Mouse (Mus musculus): Measurements from ENCODE around the gene Phf3.
"Not testable (repeated sequence)": the region's sequence is repeated elsewhere in the genome, so short reads cannot be mapped to it uniquely, and the experiment has no call there.

Gene Phf3

DNA sequence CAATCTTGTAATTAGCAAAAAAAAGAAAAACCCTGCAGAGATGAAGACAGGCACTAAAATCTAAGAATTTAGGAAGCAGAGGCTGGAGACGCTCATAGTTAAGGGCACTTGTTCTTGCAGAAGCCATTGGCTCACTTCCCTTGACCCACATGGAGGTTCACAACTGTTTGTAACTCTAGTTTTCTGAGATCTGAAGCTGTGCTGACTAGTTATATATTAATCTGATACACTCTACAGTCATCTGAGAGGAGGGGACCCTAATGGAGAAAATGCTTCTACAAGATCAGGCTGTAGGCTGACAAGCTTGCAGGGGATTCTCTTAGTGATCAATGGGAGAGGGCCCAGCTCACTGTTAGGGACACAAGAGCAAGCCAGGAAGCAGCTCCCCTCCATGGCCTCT is 58.1 kb downstream of the Phf3 start:
- DNase-seq, result no peak

DNA sequence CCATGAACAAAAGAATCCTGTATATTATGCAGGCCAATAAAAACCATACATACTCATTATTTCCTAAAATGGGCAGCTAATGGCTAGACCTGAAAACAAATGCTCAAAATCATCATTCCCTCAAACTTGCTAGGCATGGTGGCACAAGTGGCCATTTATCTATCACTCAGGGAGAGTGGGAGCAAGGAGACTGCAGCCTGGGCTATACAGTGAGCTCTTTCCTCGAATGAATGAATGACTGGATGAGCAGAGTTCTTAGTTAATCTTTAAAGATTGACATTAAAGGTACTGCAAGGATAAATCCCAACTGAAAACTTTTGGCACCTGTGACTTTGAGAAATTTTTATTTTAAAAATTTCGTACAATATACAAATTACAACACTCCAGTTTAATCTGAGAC is 58.7 kb downstream of the Phf3 start:
- no peak for DNase-seq

DNA sequence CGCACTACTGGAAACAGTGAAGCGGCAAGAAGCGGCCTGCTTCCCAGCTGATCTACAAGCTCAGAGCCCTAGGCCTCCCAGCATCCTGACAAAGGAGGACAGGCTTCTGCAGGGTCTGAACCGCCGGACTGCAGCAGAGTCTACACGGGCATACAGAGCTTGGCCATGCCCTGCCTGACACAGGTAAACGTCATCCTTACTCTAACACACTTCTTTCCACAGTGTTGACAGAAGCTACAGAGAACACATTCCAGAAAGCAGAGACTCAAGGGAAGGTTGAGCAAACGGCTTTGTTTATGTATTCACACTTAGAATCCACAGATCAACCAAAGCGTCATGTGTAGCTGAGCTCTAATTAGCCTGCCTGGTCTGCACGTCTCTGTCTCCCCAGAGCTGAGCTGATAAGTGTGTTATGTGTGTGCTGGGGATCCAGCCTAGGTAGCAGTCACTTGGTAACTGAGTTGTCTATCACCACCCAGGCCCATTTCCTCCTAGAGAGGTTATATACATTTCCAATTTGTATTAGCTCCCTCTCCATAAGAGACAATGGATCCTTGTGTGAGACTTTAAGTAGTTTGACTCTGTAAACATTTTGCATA is 65.5 kb downstream of the Phf3 start:
- no peak for DNase-seq

DNA sequence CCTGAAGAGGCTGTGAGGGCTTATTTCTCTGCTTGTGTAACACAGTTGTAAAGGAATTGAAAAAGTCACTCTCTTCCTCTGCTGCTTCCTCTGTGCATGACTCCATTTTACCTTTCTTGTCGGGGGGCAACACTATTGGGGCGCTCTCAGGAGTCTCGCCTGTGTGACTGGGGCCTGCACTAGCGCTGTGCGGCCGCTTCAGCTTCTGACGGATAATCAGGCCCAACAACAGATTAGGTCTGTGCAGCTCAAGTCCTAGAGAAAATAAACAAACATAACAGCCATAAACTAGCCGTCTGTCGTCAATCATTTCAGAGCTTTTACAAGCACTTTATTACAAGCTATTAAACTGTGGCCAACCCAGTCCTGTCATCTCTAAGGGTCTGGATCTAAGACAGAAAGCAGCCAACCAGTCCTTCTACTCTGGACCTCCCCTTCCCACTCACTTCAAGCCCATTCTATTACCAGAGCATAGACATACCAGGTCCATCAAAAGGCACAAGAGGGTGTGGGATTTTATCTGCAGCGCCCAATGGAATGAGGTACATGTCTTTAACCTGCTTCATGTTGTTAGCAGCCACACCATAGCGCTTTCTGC is 67.9 kb downstream of the Phf3 start:
- DNase-seq, result no peak

DNA sequence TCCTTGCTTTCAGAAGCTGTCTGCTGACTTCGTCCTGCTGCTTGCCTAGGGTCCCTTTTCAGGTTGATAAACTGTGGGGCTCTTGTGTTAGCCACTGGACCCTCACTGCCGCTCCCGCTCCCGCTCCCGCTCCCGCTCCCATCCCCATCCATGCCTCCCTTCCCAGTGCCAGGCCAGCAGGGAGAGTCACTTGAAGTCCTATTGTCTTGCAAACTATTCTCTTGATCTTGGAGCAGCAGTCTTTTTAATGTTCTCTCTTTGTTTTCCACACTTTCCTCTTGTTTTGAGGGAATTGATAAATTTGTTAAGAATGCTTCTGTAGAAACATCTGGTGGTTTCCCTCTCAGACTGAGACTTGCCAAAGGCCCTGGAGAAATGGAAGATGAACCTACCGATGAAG is 68.8 kb downstream of the Phf3 start:
- DNase-seq, result no peak

DNA sequence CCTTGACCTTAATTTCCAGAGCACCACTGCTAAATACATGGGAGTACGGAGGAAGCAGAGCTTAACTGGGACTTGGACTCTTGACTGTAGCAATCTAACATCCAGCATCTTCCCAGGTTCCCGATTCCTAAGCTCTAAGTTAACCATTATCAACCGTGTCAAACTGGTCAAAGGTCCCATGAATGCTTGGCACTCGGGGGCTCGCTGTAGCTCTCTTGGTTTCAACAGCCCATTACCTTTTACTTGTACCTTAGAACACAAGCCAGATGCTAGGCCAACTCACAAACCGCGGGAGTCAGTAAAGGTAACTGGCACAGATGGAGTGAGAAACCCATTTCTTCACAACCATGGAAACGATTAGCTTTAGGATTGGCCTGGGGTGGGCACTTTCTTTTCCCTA is 71.8 kb downstream of the Phf3 start:
- DNase-seq, result no peak

DNA sequence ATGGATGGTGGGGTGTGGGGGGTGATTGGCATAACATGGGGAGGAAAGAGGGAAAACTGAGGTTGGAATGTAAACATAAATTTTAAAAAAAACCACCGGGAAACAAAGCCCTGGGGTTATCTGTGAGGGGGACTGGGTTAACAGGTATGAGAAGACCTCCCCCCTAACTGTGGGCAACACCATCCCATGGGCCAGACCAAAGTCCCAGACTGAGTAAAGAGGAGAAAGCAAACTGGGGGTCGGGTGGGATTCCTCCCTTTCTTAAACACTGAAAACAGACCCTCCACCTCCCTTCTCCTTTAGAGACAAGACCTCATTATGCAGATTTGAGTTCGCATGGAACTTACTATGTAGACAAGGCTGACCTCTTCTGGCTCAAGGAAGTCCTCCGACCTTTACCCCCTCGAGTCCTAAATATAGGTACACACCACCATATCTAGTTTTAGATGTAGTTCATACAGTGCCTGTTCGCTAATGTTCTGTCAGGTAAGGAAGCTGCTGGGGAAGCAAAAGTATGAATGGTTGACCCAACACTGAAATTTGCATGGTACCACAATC is 74.4 kb downstream of the Phf3 start:
- DNase-seq, result no peak

DNA sequence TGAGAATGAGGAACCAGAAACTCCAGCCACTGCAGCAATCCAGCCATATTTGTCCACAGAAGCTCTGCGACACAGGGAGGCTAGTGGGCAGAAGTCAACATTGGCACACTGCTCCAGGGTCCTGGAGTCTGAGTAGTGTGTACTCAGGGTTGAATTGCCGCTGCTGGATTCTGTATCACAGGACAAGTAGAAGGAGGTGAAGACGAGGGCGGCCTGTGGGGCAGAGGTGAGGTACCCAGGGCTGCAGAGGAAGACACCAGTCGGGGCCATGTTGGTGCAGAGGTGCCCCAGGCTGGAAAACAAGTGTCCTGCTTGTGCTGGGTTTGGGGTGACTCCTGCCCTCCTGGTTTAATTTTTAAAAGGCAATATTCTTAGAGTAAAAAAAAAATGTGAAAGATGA is 79.1 kb downstream of the Phf3 start:
- DNase-seq, result no peak

DNA sequence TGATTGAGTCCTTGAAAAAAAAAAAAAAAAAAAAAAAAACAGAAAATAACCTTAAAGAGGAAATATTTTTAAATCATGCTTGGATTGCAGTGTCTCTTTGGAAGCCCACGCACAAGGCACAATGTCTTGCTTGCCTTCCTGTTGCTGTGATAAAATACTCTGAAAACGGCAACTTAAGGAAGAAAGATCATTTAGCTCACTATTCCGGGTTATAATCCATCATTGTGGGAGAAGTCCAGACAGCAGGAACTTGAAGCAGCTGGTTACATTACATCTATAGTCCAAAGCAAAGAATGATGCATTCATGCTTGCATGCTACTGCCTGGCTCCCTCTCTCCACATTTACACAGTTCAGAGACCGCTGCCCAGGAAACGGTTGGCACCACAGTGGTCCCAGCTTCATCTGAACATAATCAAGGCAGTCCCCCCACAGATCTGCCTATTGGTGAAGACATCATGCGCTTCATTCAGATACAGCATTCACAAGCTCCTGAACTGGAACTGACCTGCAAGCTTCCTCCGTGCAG is 80.3 kb downstream of the Phf3 start:
- DNase-seq, result no peak

DNA sequence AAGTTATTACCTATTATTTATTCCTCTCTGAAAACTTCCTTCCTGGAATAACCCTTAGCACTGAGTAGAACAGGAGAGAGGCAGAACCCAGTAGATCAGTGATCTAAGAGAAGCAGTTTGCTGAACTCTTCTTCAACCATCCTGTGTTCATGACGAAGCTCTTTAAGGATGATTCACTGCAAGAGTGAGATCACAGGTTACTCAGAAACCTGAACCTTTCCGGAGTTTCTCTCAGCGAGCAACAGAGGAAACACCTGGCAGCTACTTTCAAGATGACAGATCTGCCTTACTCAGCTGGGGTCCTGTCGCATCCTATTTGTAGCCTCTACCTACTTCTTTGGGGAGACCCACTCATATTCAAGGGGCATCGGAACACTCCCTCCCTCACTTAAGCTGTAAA is 80.8 kb downstream of the Phf3 start:
- DNase-seq, result no peak

DNA sequence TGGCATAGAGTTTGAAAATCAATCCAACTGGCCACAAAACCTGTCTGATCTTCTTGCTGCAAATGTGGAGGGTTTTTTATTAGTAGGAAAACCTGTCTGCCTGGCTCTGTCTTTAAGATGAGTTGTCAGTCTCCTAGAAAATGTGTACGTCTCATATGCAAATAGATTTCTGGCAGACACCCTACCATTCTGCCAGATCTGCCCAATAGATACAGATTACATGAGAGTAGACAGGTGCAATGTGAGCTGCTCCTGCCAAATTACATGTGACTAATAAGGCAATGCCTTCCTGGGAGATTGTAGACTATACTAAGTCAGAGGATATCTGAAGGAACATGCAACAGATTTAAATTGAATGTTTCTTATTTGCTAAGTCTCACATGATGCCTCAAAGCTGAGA is 83.5 kb downstream of the Phf3 start:
- no peak for DNase-seq

DNA sequence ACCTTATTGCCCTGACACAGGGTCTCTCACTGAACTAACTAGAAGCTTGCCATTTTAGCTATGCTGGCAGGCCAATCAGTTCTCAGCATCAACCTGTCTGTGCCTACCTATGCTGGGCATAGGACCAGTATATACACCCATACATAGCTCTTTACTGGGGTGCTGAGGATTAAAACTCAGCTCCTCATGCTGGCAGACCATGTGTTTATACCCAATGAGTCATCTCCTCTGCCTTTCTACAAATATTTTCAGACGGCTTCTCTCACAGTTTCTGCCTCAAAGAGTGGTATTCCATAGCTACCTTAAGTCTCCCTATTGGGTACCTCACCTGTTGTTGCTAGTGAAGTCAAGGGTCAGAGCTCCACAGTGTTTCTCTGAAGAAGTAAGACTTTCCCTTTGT is 84.0 kb downstream of the Phf3 start:
- no peak for DNase-seq

DNA sequence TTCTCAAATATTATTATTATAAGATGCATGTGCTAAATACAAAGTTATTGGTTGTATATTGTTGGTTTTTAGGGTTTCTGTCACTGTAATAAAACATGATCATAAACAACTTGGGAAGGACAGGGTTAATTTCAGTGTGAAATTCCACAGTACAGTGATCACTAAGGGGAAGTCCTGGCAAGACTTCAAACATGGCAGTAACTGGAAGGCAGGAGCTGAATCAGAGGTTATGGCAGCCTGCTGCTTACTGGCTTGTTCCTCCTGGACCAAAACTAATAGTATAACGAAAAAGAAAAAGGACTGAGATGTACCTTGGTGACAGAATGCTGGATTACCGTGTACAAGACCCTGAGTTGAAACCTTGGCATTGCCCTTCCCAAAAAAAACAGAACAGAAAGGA is 84.7 kb downstream of the Phf3 start:
- DNase-seq, result no peak

DNA sequence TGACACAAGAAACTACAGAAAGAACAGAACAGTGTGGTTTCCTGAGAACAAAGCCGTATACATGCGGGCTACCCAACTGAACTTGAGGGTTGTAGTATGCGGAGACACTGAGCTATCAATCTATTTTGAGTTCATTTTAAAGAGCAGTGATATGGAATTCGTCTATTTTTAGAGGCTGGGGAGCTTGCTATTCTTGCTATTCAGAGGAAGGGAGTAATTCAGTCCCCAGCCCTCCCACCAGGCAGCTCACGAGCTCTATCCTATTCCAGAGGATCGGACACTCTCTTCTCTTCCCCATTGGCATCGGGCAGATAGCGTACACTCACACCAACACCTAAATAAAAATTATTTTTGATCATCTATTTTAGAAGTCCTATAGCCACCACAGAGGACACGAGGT is 87.1 kb downstream of the Phf3 start:
- no peak for DNase-seq

DNA sequence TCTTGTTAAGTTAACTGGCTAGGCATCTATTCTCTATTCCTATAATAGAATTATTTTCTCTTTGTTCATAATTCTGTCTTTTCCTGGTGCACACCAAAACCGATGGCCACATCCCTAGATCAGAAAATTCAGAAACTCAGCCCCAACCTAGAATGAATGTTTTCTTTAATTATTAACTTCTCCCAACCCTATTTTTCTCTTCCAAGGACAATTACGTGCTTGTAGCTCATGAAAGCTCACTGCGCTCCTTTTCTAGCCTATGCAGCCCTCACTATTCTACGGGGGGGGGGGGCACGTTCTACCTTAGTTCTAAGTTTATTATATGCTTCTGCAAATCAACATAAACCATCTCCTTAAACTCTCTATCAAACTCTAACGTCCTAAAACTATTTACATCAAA is 90.0 kb downstream of the Phf3 start:
- no peak for DNase-seq

DNA sequence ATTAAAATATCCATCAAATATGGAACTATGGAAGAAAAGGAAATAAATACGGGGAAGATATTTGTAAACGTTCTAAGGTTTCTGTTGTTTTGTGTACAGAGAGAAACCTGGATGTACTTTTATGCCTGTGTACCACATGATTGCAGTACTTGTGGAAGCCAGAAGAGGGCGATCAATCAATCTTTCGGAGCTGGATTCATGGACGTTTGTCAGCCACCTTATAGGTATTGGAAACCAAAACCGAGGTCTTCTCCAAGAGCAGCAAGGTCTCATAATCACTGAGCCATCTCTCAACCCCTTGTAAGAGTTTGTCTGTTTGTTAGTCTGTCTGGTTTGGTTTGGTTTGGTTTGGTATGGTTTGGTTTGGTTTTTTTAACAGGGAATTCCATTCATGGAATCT is 93.4 kb downstream of the Phf3 start:
- no peak for DNase-seq

DNA sequence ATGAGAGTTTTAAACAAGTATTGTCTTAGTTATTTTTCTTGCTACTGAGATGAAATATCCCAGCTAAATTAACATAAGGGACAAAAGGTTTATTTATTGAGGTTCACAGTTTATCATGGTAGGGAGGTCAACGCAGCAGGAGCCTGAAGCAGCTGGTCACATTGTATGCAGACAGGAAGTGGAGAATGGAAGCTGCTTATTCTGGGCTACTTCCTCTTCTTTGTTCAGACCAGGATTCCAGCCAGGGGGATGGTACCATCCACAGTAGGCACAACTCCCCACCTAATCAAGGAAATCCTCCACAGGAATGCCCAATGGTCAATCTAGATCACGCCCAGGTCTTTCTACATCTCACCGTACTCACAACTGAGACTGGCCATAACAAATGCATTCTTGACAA is 94.2 kb downstream of the Phf3 start:
- DNase-seq, result no peak

DNA sequence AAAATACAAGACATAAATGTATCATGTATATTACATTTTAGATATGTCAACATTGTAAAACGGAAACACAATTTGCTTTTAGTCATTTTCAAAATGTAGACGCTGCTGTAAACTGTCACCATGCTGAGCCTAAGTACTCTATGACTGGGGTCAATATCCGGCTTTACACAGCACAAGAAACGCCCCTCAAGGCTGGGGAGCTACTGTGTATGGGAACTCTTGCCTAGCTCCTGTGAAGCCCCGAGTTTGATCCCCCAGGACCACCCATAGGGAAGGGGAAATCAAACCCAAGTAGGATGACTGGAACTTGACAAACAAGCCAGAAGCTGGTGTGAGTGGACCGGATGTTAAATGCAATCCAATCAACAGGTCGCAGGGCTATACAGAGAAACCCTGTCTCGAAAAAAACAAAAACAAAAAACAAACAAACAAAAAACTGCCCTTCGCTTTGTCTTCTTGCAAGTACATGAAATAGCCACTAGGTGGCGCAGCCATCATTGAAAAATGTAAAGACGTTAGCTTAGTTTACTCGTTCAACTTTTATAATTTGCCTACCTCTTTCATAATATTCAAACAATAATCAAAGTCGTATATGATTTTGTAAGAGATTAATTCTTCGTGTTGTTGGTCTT is 95.2 kb downstream of the Phf3 start:
- no peak for DNase-seq

DNA sequence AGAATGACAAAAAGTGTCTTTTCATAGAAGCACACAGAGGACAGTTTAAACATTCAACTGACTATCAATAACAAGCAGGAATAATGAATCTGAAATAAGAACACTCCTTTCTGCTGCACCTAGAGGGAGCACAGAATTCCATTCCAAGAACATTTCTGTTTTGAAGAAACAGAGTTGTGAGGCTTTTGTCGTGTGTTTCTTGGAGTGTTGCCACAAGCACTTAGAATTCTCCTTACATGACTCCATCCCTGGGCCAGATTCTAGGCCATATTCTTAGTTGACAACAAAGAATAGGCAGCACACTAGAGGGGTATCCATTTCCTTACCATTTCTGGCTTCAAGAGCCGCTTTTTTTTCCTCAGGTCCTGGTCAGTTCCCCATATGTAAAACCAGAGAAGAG is 97.5 kb downstream of the Phf3 start:
- no peak for DNase-seq

DNA sequence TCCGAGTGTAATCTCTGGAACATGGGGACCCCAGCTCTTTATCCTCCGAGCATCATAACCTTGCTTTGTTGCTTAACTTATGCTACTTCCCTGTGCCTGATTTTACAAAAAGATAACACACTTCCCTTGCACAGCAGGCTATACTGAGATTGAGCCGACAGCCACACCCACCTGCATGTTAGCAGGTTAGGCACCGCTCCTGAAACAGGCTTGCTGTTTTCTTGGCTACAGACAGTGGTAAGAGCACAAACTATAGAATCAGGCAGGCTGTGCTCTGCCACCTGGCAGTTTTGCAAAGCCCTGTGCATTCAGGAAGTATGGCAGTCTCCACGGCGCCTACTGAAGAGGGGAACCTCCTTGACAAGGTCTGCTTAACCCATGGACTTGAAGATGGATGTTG is 100.1 kb downstream of the Phf3 start:
- DNase-seq, result no peak

DNA sequence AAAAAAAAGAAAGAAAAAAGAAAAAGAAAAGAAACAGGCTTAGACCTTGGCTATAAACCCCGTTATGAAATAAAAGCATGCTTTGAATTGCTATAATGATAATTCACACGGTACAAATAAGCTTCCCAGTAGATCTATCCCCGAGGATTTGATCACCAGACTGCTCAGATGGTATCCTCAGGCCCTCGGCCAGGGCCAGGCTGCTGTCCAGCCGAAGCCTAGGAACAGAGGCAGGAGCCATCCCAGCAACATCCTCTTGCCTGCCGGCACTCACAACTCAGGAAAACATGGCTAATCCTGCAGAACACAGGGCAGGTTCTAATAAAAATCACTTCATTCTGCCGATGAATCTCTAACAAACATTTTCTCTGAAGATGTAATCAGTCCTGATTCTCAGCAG is 100.9 kb downstream of the Phf3 start:
- DNase-seq, result no peak

DNA sequence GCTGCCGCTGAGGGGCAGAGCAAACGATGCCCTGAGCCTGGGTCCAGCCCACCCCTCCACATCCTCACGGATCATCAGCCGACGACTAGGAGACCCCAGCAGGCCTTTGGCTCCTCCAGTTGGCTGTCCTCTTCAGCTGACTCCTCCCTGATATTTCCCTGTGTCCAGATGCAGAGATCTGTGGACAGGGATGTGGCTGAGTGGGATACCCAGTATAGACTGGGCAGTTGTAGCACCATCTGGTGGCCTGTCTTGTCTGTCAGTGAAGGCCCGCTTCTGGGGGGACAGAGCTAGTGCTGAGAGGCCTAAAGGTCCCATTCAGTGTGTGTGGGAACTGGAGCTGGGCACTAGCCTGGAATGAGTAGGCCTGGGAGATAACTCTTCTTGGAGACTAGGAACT is 101.9 kb downstream of the Phf3 start:
- no peak for DNase-seq

DNA sequence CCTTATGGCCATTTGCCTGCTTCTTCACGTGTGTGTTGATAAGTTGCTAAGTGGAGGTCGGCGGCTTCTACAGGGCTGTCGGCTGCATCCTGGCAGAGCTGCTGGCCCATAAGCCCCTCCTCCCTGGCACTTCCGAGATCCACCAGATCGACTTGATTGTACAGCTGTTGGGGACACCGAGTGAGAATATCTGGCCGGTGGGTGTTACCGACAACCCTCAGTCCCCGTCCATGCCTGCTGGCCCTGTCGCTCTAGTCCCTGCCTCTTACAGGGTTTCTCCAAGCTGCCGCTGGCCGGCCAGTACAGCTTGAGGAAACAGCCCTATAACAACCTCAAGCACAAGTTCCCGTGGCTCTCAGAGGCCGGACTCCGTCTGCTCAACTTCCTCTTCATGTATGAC is 103.1 kb downstream of the Phf3 start:
- not testable (repeated sequence) for DNase-seq

DNA sequence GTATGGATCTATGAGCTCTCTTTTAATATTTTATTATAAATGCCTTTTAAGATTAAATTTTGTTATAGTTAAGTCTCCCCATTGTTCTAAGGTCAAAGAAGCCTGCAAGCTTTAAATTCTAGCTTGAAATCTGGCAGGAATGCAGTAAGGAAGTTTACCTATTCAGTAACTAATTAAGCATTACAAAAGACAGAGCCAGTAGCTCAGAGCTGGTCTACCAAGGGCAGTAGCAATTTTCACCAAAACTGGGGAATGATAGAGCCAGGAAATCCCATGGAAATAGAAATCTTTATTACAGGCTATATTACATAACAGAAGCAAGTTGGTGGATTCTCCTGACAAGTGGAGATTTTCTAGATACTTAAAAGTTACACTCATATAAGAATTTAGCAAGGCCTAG is 116.9 kb downstream of the Phf3 start:
- DNase-seq, result no peak
